Mouse (Mus musculus): ENCODE measurements around the gene Samd1.

DNA sequence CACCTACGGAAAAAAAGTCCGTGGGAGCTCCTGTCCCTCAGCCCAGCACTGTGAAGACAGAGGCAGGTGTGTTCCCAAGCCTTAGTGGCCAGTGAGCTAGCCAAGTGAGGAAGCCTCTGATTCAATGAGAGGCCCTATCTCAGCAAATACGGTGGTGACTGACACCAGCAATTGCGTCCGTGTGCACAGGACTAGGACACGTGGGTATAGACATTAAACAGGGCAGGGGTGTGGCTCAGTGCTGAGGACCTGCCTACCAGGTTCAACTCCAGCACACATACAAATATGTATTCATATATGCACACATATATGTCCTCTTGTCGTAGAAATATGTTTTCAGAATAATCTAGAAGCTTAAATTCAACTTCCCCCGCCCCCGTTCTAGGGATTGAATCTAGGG, 22.3 kb downstream of the Samd1 start:
- no peak for TF ChIP-seq CTCF (IDR thresholded peaks at IDR 0.05; ENCODE audit: borderline replicate concordance, insufficient read depth, low read depth, low read length)
- no peak for TF ChIP-seq POLR2A (IDR thresholded peaks at IDR 0.05; ENCODE audit: borderline replicate concordance, insufficient read depth, low read length)

Measured in cerebellum, adult 2 months (tissue).